In the genomic region with DNA sequence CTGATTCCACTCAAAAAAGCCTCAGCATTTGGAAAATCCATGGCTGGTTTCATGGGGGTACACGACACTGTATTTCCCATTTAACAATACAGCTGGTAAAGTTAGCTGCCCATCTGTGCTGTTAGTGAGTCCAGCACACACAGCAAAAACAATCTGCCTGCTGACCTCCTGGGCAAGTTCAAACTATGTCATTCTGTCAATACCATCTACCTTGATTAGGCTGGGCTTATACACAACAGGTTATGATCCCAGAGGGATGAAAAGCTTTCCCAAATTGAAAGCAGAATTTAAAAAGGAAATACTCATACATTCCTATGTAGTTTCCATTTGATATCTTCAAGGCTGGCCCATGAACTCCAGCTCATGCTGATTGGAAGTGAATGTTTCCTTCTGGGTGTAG, we compare ENCODE assay signal across 14 mouse cellular contexts.
"Had no signal": no experiment of that assay in that cellular context is flagged by ENCODE, and none has a peak within 500 bp of the region (broad histone marks: within the 10 kb centered on the region; RNA-seq: fewer than 3 reads in every experiment).

No protein-coding gene starts in this region.

- DNase-seq: lung, adult 18-20 months; lung, embryonic 14.5 days; lung, postnatal 10 days; lung, postnatal 4 days; midbrain, embryonic 14.5 days; right cerebral cortex, postnatal 14 days; thymus, adult 2 months; thymus, postnatal 25 days; thymus, postnatal 4 days had no signal

- H3K9ac ChIP-seq: lung, embryonic 14.5 days; midbrain, embryonic 12.5 days; neural tube, embryonic 12.5 days; stomach, embryonic 15.5 days had no signal

- H3K4me3 ChIP-seq: midbrain, embryonic 10.5 days; midbrain, embryonic 12.5 days; neural tube, embryonic 12.5 days; stomach, embryonic 15.5 days had no signal

- H3K36me3 ChIP-seq: midbrain, embryonic 12.5 days; neural tube, embryonic 12.5 days; stomach, embryonic 15.5 days had no signal

- H3K4me1 ChIP-seq: midbrain, embryonic 12.5 days; neural tube, embryonic 12.5 days; stomach, embryonic 15.5 days had no signal

- H3K27me3 ChIP-seq: midbrain, embryonic 12.5 days; neural tube, embryonic 12.5 days; stomach, embryonic 15.5 days had no signal

- H3K9me3 ChIP-seq: midbrain, embryonic 10.5 days; midbrain, embryonic 12.5 days; neural tube, embryonic 12.5 days; stomach, embryonic 15.5 days had no signal

- H3K4me2 ChIP-seq: lung, embryonic 14.5 days; midbrain, embryonic 12.5 days; neural tube, embryonic 12.5 days; stomach, embryonic 15.5 days had no signal

- H3K27ac ChIP-seq: midbrain, embryonic 10.5 days; midbrain, embryonic 12.5 days; neural tube, embryonic 12.5 days; stomach, embryonic 15.5 days; stomach, postnatal 0 days had no signal
